Comparison of ENCODE assay signal across 8 mouse cellular contexts in genomic region chr16:10542266-10542665, GRCm38 (mm10). TPM values are rescaled to one million over a fixed set of nuclear protein-coding genes. Genes with fewer than 3 reads are reported as not detected.
DNase-seq lines count a peak whose midpoint lies in the region; ATAC-seq and TF ChIP-seq lines count a peak whose summit lies in the region.

No protein-coding gene starts in this region.

- TF ChIP-seq POLR2A in olfactory bulb, adult 2 months (IDR thresholded peaks at IDR 0.05; ENCODE audit: insufficient read depth, low read depth, low read length) = no peak

- H3K9ac ChIP-seq in liver, embryonic 13.5 days = peak overlapping the region; percentile 88

- H3K9me3 ChIP-seq in liver, embryonic 13.5 days (replicated peaks) = no peaks in the 10 kb centered on the region

- H3K4me3 ChIP-seq in liver, embryonic 13.5 days (replicated peaks) = peak overlapping the region; percentile 83
- H3K4me3 ChIP-seq in olfactory bulb, adult 2 months (ENCODE audit: insufficient read depth, low read depth, low read length) = peak overlapping the region; percentile 70

- no peaks in the 10 kb centered on the region for H3K36me3 ChIP-seq in liver, embryonic 13.5 days

- no peak for TF ChIP-seq CTCF in olfactory bulb, adult 2 months (IDR thresholded peaks at IDR 0.05; ENCODE audit: insufficient read depth, low read depth, low read length)

- peaks cover 59% of the 10 kb centered on the region for H3K4me1 ChIP-seq in liver, embryonic 13.5 days (replicated peaks)
- peaks cover 31% of the 10 kb centered on the region for H3K4me1 ChIP-seq in olfactory bulb, adult 2 months (ENCODE audit: control insufficient read depth, insufficient read depth, low read length)

- ATAC-seq in liver, embryonic 13.5 days (ENCODE audit: low read depth) = no peak

- DNase-seq in adrenal gland, postnatal 10 days = peak; percentile 35
- DNase-seq in adrenal gland, postnatal 14 days = no peak
- peak; percentile 17 for DNase-seq in urinary bladder, postnatal 14 days (ENCODE audit: low spot score)
- DNase-seq in urinary bladder, adult 2 months (ENCODE audit: low spot score) = no peak
- DNase-seq in heart, postnatal 4 days = peak; percentile 28
- DNase-seq in liver, embryonic 13.5 days = no peak
- DNase-seq in testis, postnatal 14 days (ENCODE audit: low spot score) = no peak

- WGBS in liver, embryonic 13.5 days (ENCODE audit: insufficient replicate concordance) = 11% methylated on average over 22 of the region's 22 CpGs
- 1% methylated on average over 22 of the region's 22 CpGs for WGBS in olfactory bulb, adult 2 months

- H3K4me2 ChIP-seq in liver, embryonic 13.5 days = peak overlapping the region; percentile 100

- no peaks in the 10 kb centered on the region for H3K27me3 ChIP-seq in liver, embryonic 13.5 days

- H3K27ac ChIP-seq in liver, embryonic 13.5 days = peak overlapping the region; percentile 68
- peak overlapping the region; percentile 40 for H3K27ac ChIP-seq in olfactory bulb, adult 2 months (ENCODE audit: insufficient read depth, low read depth, low read length)

RNA-seq across cellular contexts. Expression of gene Dexi, which starts 0.6 kb away (rescaled TPM):
- total RNA-seq in adrenal gland, postnatal 10 days (2021) = 10 to 100 TPM; 16.3 to 18.0 TPM
- total RNA-seq in adrenal gland, postnatal 14 days (2021) = 16.7 and 17.4 TPM in 2 replicates
- polyA plus RNA-seq in urinary bladder, adult 2 months (2012; rRNA removed) = 32.1 and 35.1 TPM in 2 replicates
- total RNA-seq in heart, postnatal 4 days (2021) = 10 to 100 TPM; 22.4 to 22.6 TPM
- polyA plus RNA-seq in liver, embryonic 13.5 days (2015; fragmentation: Nextera tagmentation; extraction: Ambion mirVana) = 3.0 and 3.5 TPM in 2 replicates
- polyA plus RNA-seq in olfactory bulb, adult 2 months (2012; ENCODE audit: insufficient read depth, insufficient read length, low replicate concordance, missing spikeins) = not detected in 2 replicates

RNA-seq across cellular contexts. Expression of gene Clec16a, which starts 2.9 kb away (rescaled TPM):
- total RNA-seq in adrenal gland, postnatal 10 days (2021) = 10 to 100 TPM; 35.0 to 35.7 TPM
- 37.0 and 42.8 TPM in 2 replicates for total RNA-seq in adrenal gland, postnatal 14 days (2021)
- 10.0 and 12.8 TPM in 2 replicates for polyA plus RNA-seq in urinary bladder, adult 2 months (2012; rRNA removed)
- total RNA-seq in heart, postnatal 4 days (2021) = 10 to 100 TPM; 40.5 to 42.2 TPM
- 12.8 and 14.1 TPM in 2 replicates for polyA plus RNA-seq in liver, embryonic 13.5 days (2015; fragmentation: Nextera tagmentation; extraction: Ambion mirVana)
- 285 and 796 TPM in 2 replicates for polyA plus RNA-seq in olfactory bulb, adult 2 months (2012; ENCODE audit: insufficient read depth, insufficient read length, low replicate concordance, missing spikeins)

Comparison
In these comparisons a context has a peak if more than half of its experiments do, and no peak if none do; other contexts are left out.
1. DNase-seq: peak in adrenal gland, postnatal 10 days (single experiment), urinary bladder, postnatal 14 days (single experiment) and heart, postnatal 4 days (single experiment); none in adrenal gland, postnatal 14 days (single experiment), urinary bladder, adult 2 months (single experiment), liver, embryonic 13.5 days (single experiment) and testis, postnatal 14 days (single experiment).